Mouse (Mus musculus) thymus, adult 2 months (tissue): ENCODE results near the gene Scn10a. TPM values are rescaled to one million over a fixed set of nuclear protein-coding genes. Genes with fewer than 3 reads are reported as not detected.
A peak's percentile ranks its signal among the peaks of the same experiment; 100 is the strongest.

Source experiments
- DNase-seq: peaks from one replicate; pipeline ENCODE4 v3.0.0; 2021
- H3K27ac ChIP-seq: fragments of 200-500 bp; 2 replicates; pipeline ENCODE4 v1.5.1; 2012; ENCODE audit warnings: low read length, control low read depth; ENCODE audit not compliant: control insufficient read depth, insufficient read depth
- H3K27me3 ChIP-seq: fragments of 200-500 bp; 2 replicates; pipeline ENCODE4 v1.6.1; 2012; ENCODE audit warnings: mild to moderate bottlenecking, low read length, moderate library complexity, mixed read lengths; ENCODE audit not compliant: control insufficient read depth, insufficient read depth
- H3K36me3 ChIP-seq: fragments of 200-500 bp; 2 replicates; pipeline ENCODE4 v1.6.1; 2012; ENCODE audit warnings: mild to moderate bottlenecking, low read length, moderate library complexity; ENCODE audit not compliant: control insufficient read depth, insufficient read depth
- H3K4me1 ChIP-seq: fragments of 200-500 bp; replicated peaks from 2 replicates; pipeline ENCODE4 v1.6.1; 2012; ENCODE audit warnings: low read length; ENCODE audit not compliant: control insufficient read depth, insufficient read depth
- H3K4me3 ChIP-seq: fragments of 200-500 bp; 2 replicates; pipeline ENCODE4 v1.5.1; 2012; ENCODE audit warnings: mild to moderate bottlenecking, low read length, control low read depth, moderate library complexity; ENCODE audit not compliant: control insufficient read depth, insufficient read depth
- CTCF ChIP-seq: fragments of 200-500 bp; IDR thresholded peaks from 2 replicates; pipeline ENCODE4 v1.5.1; 2012; ENCODE audit warnings: mild to moderate bottlenecking, control low read depth, low read length, moderate library complexity, borderline replicate concordance; ENCODE audit not compliant: control insufficient read depth, poor library complexity, insufficient read depth; ENCODE audit errors: extremely low read depth
- POLR2A ChIP-seq: fragments of 200-500 bp; IDR thresholded peaks from 2 replicates; pipeline ENCODE4 v1.6.1; 2012; ENCODE audit warnings: mild to moderate bottlenecking, low read length, control low read depth, moderate library complexity; ENCODE audit not compliant: control insufficient read depth, poor library complexity, insufficient read depth; ENCODE audit errors: extremely low read depth
- WGBS: fragments of 180-500 bp; shearing (Covaris S2); methylation state at CpG from one replicate; pipeline ENCODE4 v1.1.7; 2018; 5-methylcytosine and 5-hydroxymethylcytosine counted together
- polyA plus RNA-seq: library from polyadenylated mRNA; depleted of rRNA; stranded (reverse); fragments of >200 nt; gene quantifications from 2 replicates; pipeline ENCODE4 v1.2.3, GENCODE M21; 2012

The Scn10a gene
- polyA plus RNA-seq, 1 experiment = 0.20 TPM

GRCm38 (mm10) chr9:119691505-119691904, 27.6 kb downstream of the Scn10a start:
- 53% methylated on average over 7 of the region's 7 CpGs for WGBS
- no peaks in the 10 kb centered on the region for H3K4me1 ChIP-seq
- H3K27ac ChIP-seq = no peak overlapping the region
- TF ChIP-seq CTCF = no peak
- DNase-seq = no peak
- H3K4me3 ChIP-seq = no peak overlapping the region
- H3K27me3 ChIP-seq = no peaks in the 10 kb centered on the region
- no peaks in the 10 kb centered on the region for H3K36me3 ChIP-seq

- Histone ChIP-seq H3K4me3 (no peak overlapping the region), H3K4me1 (no peaks in the 10 kb centered on the region), H3K27me3 (no peaks in the 10 kb centered on the region), H3K27ac (no peak overlapping the region), H3K36me3 (no peaks in the 10 kb centered on the region)
- DNase-seq = no peak
- WGBS = 82% methylated on average over 8 of the region's 8 CpGs
- no peak for TF ChIP-seq CTCF
- no peak for TF ChIP-seq POLR2A
Measured at GRCm38 (mm10) chr9:119691001-119691400, 28.1 kb downstream of the Scn10a start.

DNA sequence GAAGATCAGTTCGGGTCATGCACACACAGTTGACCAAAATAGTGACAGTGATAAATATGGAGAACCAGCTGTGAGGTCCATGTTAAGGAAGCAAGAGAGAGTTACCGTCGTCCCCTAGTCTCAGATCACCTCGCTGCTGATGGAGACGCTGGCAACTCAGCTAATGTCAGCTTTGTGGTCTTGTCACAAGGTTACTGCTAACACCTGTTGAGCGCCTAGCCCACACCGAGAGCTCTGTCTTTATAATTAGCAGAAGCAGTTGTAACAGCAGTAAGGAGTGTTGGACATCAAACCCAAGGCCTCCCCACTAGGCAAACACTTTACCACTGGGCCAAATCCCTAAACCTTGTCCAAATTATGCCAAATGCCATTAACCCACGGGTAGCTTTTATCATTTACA, 31.2 kb downstream of the Scn10a start:
- Histone ChIP-seq H3K4me1 (no peaks in the 10 kb centered on the region), H3K27me3 (no peaks in the 10 kb centered on the region), H3K4me3 (no peak overlapping the region), H3K27ac (no peak overlapping the region), H3K36me3 (no peaks in the 10 kb centered on the region)
- WGBS = 82% methylated on average over 8 of the region's 8 CpGs
- no peak for DNase-seq
- TF ChIP-seq CTCF = no peak
- TF ChIP-seq POLR2A = no peak

DNA sequence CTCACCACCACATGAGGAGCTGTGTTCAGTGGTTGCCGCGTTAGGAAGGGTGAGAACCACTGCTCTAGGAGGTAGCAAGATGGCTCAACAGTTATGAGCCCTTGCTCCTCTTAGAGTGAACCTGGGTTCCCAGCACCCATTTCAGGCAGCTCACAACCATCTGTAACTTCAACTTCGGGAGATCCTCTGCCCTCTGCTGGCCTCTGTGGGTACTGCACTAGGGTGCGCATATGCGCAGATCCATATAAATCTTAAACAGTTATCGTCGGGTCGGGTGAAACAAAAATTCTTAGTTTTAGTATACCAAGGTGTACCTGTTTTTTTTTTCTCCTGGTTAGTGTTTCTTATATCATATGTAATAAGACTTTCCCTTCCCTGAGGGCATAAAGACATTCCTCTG, 32.9 kb downstream of the Scn10a start:
- Histone ChIP-seq H3K4me1 (no peaks in the 10 kb centered on the region), H3K4me3 (no peak overlapping the region), H3K36me3 (no peaks in the 10 kb centered on the region), H3K27me3 (no peaks in the 10 kb centered on the region), H3K27ac (no peak overlapping the region)
- TF ChIP-seq POLR2A (no peak), CTCF (0 out of 2 replicates have a peak, but pooled peaks have one; percentile 17)
- WGBS = 96% methylated on average over 8 of the region's 8 CpGs
- peak; percentile 20 for DNase-seq

GRCm38 (mm10) chr9:119680896-119681295, 38.2 kb downstream of the Scn10a start:
- H3K27me3 ChIP-seq = no peaks in the 10 kb centered on the region
- no peaks in the 10 kb centered on the region for H3K36me3 ChIP-seq
- no peak overlapping the region for H3K4me3 ChIP-seq
- no peak overlapping the region for H3K27ac ChIP-seq
- TF ChIP-seq CTCF (no peak), POLR2A (no peak)
- WGBS = 82% methylated on average over 3 of the region's 3 CpGs
- no peaks in the 10 kb centered on the region for H3K4me1 ChIP-seq
- no peak for DNase-seq

GRCm38 (mm10) chr9:119664109-119664508, 55.0 kb downstream of the Scn10a start:
- DNase-seq = no peak
- Histone ChIP-seq H3K36me3 (no peaks in the 10 kb centered on the region), H3K27me3 (no peaks in the 10 kb centered on the region), H3K4me3 (no peak overlapping the region), H3K27ac (no peak overlapping the region), H3K4me1 (no peaks in the 10 kb centered on the region)
- TF ChIP-seq CTCF (no peak), POLR2A (no peak)
- 54% methylated on average over 1 of the region's 1 CpGs for WGBS

GRCm38 (mm10) chr9:119656111-119656510, 63.0 kb downstream of the Scn10a start:
- TF ChIP-seq POLR2A (no peak), CTCF (no peak)
- Histone ChIP-seq H3K4me1 (no peaks in the 10 kb centered on the region), H3K36me3 (no peaks in the 10 kb centered on the region), H3K27me3 (no peaks in the 10 kb centered on the region), H3K27ac (no peak overlapping the region), H3K4me3 (no peak overlapping the region)
- DNase-seq = no peak
- WGBS = 80% methylated on average over 6 of the region's 6 CpGs
